Mouse (Mus musculus): ENCODE results near the gene Wfdc9.

DNA sequence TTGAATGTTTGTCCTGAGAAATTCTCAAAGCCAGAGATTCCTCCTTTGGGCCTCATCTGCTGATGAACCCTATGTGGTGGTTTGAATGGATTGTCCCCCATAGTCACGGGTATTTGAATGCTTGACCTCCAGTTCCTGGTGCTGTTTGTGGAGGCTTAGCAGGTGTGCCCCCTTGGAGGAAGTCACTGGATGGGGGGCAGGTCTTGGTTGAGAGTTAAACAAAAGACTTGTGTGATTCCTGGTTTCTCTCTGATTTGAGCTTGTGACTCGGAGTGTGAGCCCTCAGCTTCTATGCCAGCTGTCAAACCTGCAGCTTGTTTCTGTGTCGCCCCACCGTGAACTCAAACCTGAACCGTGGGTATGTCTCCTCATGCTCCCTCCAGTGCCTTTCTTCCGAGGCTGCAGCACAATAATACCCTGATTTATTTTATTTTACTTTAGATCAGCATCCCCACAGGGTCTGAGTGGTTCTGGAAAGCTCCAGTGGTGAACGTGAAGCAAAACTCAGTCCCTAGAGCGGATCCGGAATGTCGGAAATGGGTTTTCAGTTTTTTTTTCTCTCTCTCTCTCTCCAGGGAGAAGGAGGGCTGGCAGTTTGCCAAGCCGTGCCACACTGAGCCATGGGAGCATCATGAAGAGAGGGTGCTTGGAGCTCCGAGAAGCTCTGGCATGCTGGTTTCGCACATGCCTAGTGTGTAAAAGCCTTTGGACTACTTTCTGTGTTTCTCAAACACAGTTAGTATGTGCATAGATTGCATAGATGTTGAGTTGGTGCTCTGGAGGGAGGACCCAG lies 14.3 kb downstream of the Wfdc9 start:
- TF ChIP-seq POLR2A (IDR thresholded peaks at IDR 0.05; ENCODE audit: borderline replicate concordance, extremely low read depth, insufficient read depth, insufficient read length, poor library complexity, severe bottlenecking) (no peak), CTCF (IDR thresholded peaks at IDR 0.05; ENCODE audit: borderline replicate concordance, extremely low read depth, insufficient read depth, insufficient read length) (no peak)

Measured in brain, embryonic 14.5 days (tissue).